Mouse (Mus musculus) frontal cortex, postnatal 25 days (tissue): ENCODE measurements at regions not wholly inside any gene's neighbourhood (a gene's known extent, or its start where the extent isn't known, plus 50 kb on each side); places are given as distances from the start of the nearest gene placed in this dataset.

Source experiments
- DNase-seq, 2 experiments: peaks; one replicate each; pipeline ENCODE4 v3.0.0; 2022; ENCODE audit warnings: low spot score in 2 of 2

DNA sequence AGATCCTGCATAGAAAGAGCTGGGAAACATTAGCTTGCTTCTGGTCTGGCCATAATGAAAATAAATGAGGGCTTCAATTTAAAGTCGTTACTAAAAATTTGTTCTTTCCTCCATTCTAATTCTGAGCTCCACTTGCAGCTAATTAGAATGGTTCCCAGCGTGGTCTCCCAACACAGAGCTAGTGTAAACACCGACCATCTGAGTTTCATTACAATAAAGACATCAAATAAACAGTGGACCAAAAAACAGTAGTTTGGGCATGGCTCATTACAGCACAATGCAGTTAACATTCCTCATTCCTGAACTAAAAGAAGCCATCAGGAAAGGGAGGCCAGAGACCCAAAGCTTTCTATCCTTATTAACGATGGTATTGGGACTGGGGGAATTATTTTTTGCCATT is 369.6 kb upstream of the Sox9 start:
- DNase-seq: no peak

GRCm38 (mm10) chr11:112442639-112443038 is 339.4 kb upstream of the Sox9 start:
- DNase-seq: no peak

- DNase-seq: no peak
Measured at GRCm38 (mm10) chr11:112443890-112444289, 338.1 kb upstream of the Sox9 start.

DNA sequence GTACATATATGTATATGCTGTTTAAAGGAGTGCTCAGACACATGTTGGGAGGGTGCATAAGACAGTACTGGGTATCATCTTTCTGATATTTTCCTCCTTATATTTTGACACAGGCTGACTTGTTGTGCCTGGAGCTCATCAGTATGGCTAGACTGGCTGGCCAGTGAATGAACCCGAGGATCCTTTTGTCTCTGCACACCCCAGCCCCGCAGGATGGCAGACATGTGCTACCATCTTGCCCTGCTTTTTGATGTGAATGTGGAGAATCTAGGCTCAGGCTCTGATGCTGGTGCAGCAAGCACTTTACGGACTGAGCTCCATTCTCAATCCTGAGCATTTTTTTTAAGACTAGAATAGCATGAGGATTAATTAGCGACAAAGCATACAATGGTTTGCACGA is 332.4 kb upstream of the Sox9 start:
- no peak for DNase-seq

DNA sequence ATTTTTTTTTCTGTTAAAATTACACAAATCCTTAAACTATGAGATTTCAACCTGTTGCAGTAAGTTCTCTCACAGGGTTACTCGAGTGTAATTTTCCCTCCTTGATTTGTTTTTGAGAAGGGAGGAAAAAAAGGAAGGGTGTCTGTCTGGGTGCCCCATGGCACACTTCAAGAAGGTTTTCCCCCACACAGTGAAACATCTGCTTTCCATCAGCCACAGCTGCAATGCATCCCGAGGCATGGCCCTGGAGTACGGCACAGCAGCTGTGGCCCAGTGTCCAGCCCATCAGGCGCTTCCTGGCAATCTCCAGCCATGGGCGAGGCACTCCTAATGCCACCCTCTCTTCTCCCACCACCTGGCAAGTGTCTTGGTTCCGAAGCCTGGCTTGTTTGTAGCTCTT is 331.8 kb upstream of the Sox9 start:
- DNase-seq: no peak

- DNase-seq: no peak
Measured at GRCm38 (mm10) chr11:112458075-112458474, 323.9 kb upstream of the Sox9 start.

DNA sequence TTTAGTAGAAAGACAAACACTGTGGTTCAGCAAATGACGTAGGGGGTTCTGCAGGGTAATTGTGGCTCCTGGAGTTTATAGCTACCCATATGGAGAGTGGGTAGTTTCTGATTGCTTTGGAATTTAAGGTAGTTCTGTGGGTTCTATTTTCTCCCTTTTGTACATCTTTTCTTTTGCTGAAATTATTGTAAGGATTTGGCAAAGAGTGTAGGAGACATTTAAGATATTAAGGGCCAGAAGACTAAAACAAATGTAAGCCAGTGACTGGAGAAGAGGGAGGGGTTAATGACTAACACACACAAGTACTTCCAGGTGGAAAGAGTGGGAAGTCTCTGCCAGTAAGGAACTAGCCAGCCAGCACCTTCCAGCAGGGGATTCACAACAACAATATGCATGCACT is 318.9 kb upstream of the Sox9 start:
- no peak for DNase-seq

GRCm38 (mm10) chr11:112464386-112464785 is 317.6 kb upstream of the Sox9 start:
- no peak for DNase-seq

DNA sequence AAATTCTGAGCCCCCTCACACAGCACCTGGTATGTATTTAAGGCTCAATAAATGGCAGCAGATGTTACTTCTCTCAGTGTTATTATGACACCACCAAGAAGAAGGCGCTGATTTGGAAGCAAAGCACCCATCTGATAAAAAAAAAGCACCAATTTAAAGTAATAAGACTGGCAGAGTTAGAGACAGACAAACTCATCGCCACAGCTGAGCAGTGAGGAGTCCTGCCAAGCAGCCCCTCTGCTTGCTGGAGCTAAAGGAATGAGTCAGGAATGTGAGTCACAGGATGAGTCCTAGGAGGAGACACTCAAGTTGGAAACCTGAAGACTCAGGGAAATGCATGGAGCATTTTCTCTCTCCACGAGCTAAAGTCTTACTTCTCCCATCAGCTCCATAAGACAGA is 311.7 kb upstream of the Sox9 start:
- peak; percentile 17 to 42 for DNase-seq

DNA sequence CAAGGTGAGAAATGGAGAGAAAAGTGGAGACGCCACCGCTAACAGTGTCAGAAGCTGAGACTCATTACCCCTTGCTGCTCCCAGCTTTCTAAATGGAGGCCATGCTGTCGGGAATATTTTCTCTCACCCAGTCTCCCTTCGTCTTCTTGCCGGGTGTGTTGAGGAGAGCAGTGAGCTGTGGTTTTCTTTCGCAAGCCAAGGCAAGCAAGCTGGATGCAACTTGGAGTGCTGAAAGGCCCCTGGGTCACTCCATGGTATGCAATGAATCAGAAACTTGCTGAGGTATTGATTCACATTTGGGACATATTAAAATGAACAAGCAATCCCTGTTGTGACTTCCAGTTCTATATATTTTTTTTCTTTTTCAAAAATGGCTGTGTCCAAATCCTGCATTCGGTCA is 308.8 kb upstream of the Sox9 start:
- DNase-seq: no peak

- DNase-seq: no peak
Measured at GRCm38 (mm10) chr11:112473681-112474080, 308.3 kb upstream of the Sox9 start.

DNA sequence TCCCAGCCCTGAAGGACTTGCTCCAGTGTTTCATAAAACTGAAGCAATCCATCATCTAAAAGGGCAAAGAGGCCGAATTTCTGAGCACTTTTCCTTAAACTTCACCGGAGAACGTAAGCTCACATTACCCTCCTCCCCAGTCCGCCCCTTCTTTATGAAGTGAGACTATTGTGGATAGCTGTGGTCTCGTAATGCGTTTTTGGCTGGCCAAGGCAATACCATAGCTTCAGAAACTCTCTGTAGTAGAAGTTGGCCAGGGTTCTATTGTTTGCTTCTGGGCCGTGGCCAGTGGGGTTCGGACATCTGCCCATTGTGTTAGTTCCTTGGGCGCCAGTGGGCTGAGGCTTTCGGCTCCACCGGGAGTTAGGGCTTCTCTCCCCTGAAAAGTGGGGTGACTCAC is 301.7 kb upstream of the Sox9 start:
- DNase-seq: no peak

- peak in 1 of 2 experiments; percentile 3 for DNase-seq
Measured at GRCm38 (mm10) chr11:112501781-112502180, 280.2 kb upstream of the Sox9 start.

DNA sequence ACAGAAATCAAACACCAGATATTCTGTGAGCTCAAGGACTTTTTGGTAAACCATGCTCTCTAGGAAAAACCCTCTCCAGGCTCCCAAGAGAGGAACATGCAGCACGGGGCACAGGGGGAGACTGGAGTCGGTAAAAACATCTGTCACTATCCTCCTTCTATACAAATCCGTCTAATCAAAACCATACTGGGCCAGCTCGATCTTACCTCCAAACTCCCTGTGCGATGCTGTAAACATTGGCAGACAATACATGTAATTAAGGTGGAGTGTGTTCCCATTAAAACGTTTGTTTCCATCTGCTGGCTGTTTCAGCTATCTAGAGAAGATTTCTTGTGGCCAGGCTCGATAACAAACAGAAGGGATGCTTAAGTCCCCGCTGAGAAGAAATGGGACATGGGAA is 262.9 kb upstream of the Sox9 start:
- DNase-seq: no peak

DNA sequence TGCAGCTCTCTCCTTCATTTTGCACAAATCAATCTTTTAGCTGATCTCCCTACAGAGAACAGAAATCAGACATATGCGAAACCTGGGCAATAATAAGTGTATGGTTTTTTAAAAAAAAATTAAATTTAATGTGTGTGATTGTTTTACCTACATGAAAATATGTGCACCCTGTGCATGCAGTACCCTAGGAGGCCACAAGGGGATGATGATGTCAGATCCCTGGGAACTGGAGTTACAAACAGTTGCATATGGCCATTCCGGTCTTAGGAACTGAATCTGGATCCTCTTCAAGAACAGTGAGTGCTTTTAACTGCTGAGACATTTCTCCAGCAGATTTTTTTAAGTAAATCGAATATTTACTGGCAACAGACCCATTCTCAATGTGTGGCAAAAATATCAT is 257.0 kb upstream of the Sox9 start:
- no peak for DNase-seq

DNA sequence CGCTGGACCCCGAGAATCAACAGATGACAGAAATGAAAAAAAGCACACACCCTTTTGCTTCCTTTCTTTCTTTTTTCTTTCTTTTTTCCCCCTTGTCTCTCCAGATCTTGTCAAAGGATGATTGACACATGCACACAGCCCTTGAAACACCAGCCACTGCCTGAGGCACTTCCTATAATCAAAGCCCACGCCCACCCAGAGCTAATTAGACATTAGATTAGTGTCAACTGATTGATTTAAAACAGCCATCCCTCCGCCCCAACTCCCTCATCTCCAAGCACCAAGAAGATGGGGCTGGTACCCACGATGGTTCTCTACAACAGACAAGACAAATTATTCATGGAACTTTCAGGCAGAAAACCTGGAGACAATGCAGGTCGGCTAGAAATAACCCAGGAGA is 239.5 kb upstream of the Sox9 start:
- DNase-seq: no peak

GRCm38 (mm10) chr11:112543473-112543872 is 238.6 kb upstream of the Sox9 start:
- DNase-seq: no peak

DNA sequence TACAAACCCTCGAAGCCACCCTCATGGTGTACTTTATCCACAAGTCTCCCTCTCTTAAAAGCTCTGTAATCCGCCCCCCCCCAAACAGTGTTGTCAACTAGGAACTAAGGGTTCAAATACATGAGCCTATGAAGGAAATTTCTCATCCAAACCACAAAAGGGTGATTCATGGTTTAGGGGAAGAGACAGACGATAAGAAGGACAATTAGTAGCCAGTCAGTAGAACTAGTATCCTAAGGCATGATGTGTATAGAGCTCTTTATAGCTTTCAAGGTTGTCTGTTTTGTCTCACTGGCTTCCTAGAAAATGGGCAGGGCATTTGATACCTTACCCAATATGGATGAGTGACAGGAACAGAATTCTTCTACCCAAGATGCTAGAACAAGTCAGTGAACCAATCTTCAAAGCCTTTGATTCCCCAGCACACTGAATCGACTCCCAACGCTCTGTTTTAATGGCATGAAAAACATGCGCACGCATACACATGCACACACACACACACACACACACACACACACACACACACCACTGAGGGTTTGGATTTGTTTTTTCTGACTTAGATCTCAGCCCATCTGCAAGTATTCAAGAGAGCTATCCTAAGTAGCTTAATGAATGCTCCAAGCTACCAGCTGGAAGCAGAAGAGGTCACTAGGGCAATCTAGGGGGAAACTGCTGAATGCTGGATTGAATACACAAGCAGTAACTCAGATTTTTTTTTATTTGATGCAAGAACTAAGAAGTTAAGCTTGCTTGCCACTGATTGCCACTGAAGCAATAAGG is 236.6 kb upstream of the Sox9 start:
- DNase-seq: no peak

GRCm38 (mm10) chr11:112546162-112546561 is 235.9 kb upstream of the Sox9 start:
- DNase-seq: no peak

DNA sequence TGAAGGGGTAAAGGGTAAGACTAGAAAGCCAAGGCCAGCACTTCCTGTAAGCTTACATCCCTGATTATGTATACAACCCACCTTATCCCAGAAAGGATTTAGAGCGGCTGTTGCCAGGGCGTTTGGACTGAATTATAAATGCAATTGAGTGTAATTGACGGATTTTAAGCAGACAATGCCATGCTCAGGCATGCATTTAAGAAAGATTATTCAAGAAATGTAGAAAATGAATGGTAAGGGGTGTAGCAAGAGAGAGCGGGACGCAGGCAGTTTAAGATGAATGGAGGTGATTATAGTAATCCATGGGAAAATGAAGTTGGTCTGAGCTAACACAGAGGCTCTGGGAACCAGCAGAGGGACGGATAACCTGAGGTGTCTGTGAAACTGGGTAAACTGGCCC is 229.2 kb upstream of the Sox9 start:
- no peak for DNase-seq

DNA sequence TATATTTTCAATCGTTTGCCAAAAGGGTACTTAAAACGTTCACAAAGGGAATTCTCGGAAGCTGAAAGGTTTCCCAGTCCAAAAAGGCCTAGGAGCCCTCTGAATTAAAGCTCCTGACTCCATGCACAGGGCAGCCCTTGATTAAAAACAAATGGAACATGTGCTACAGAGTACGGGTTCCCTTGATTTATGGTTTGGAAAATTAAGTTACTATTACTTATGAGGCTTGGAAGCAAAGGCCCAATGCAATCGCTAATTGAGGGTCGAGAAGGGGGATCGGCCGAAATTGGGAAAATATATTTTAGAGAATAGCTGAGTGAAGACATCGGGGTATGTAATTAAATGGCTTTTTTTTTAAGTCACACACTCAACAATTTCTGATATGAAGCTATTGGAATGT is 219.0 kb upstream of the Sox9 start:
- DNase-seq: no peak

DNA sequence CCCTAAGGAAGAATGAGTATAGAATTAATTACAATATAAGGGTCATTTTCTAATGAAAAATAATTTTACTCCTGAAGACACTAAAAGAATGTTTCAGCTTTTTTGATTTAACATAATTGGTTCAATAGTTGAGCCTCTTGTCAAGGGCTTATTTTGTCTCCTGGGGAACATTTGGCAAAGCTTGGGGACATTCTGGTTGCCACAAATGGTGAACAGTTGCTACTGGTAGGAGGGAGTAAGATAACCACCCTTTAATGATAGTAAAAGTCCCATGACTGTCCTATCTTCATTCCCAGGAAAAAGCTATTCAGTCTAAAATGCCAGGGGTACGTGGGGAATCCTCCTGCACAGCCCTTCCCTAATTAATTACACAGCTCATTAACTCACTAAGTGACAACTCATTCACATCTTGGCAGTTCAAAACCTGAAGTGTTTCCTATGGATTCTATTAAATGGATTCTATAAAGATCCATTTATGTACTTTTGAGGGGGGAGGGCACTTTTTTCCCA is 217.3 kb upstream of the Sox9 start:
- DNase-seq: no peak

GRCm38 (mm10) chr11:112566071-112566470 is 216.0 kb upstream of the Sox9 start:
- no peak for DNase-seq

DNA sequence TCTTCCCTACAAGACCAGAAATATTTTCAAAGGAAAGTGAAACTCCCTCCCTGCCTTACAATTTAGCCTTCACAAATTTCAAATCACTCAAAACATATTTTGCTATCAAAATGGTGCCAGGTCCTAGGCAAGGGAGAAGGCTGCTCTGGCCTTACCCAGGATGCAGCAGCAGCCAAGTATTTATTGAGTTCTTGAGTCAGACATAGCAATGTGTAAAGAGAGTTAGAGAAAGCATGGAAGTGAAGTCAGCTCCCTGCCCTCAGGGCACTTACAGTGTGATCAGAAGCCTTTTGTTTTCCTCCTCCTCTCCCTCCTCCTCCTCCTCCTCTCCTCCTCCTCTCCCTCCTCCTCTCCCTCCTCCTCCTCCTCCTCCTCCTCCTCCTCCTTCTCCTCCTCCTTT is 194.6 kb upstream of the Sox9 start:
- DNase-seq: no peak
